ENCODE assay signal across 8 mouse cellular contexts in the genomic region with DNA sequence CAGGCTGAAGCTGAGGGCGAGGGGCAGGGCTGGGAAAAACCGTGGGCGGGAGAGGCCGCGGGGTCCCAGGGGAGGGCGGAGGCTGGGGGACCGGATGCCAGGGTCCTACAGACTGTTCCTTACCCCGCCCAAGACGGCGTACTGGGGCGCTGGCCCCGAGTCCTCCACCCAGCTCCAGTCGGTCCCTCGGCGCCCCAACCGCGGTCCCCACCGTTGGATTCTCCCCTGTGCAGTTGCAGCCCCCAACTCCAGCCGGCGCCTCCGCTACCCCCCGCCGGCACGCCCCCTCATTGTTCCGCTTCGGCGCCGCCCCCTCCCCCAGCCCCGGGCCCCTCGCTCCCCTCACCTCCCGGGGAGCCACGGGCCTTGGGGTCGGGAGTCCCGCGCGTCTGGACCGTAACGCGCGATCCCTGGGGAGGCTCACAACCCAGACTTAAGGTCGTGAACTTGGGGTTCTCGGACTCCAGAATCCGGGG. TPM values are rescaled to one million over a fixed set of nuclear protein-coding genes. Genes with fewer than 3 reads are reported as not detected.
DNase-seq lines count a peak whose midpoint lies in the region; ATAC-seq and TF ChIP-seq lines count a peak whose summit lies in the region.

No protein-coding gene starts in this region.

- under 1% methylated on average over 43 of the region's 43 CpGs for WGBS in heart, embryonic 10.5 days
- WGBS in kidney, embryonic 14.5 days: under 1% methylated on average over 40 of the region's 43 CpGs
- WGBS in small intestine, adult 2 months: 2% methylated on average over 41 of the region's 43 CpGs

- peak overlapping the region; percentile 91 for H3K9ac ChIP-seq in ES-E14 (ENCODE audit: insufficient read depth, low read depth, low read length, poor library complexity, severe bottlenecking)
- H3K9ac ChIP-seq in kidney, embryonic 14.5 days (ENCODE audit: low read depth, low read length): peak overlapping the region; percentile 89

- no peak for DNase-seq in ES-E14 (ENCODE audit: low read depth, low spot score)
- peak; percentile 72 for DNase-seq in embryo, embryonic 10.5 days (ENCODE audit: low spot score)
- no peak for DNase-seq in heart, embryonic 10.5 days (ENCODE audit: low spot score)
- peak; percentile 88 for DNase-seq in lung, postnatal 10 days
- DNase-seq in frontal cortex, postnatal 10 days (ENCODE audit: low spot score in 2 of 2): no peak
- DNase-seq in frontal cortex, postnatal 14 days (ENCODE audit: low spot score in 2 of 2): no peak

- ATAC-seq in kidney, embryonic 14.5 days (ENCODE audit: low FRiP score, low TSS enrichment): peak; percentile 7; the same call in 1 of the 2 replicates

- no peak; the same call in 1 of the 2 replicates for TF ChIP-seq POLR2A in small intestine, adult 2 months (IDR thresholded peaks at IDR 0.05; ENCODE audit: low read depth, low read length)

- H3K36me3 ChIP-seq in ES-E14 (ENCODE audit: control insufficient read depth, insufficient read depth, low read length, poor library complexity, severe bottlenecking): peaks cover 15% of the 10 kb centered on the region; the same call in 1 of the 2 replicates
- peaks cover 38% of the 10 kb centered on the region for H3K36me3 ChIP-seq in heart, embryonic 10.5 days
- peaks cover 39% of the 10 kb centered on the region for H3K36me3 ChIP-seq in kidney, embryonic 14.5 days (ENCODE audit: control insufficient read depth, insufficient read depth, low read length)
- peaks cover 9% of the 10 kb centered on the region; the same call in 1 of the 2 replicates for H3K36me3 ChIP-seq in small intestine, adult 2 months (ENCODE audit: control insufficient read depth, insufficient read depth, low read length)

- no peak for TF ChIP-seq CTCF in small intestine, adult 2 months (IDR thresholded peaks at IDR 0.05; ENCODE audit: extremely low read depth, insufficient read length, insufficient replicate concordance, low read depth, low read length)

- in situ Hi-C loops in ES-E14 (cut with MboI; ENCODE audit: low sequenced_read_pairs in 2 of 2, unreplicated experiment in 2 of 2): no loop called here

- no peaks in the 10 kb centered on the region for H3K9me3 ChIP-seq in ES-E14 (ENCODE audit: control insufficient read depth, insufficient read depth, low read depth, low read length)
- no peaks in the 10 kb centered on the region for H3K9me3 ChIP-seq in heart, embryonic 10.5 days
- no peaks in the 10 kb centered on the region for H3K9me3 ChIP-seq in kidney, embryonic 14.5 days (ENCODE audit: control insufficient read depth, low read length)

- H3K4me3 ChIP-seq in ES-E14 (ENCODE audit: insufficient read depth in 1 of 2, low read depth in 1 of 2, low read length in 2 of 2, poor library complexity in 1 of 2, severe bottlenecking in 1 of 2): peak overlapping the region; percentile 83 to 87
- peak overlapping the region; percentile 87 for H3K4me3 ChIP-seq in heart, embryonic 10.5 days
- peak overlapping the region; percentile 89 for H3K4me3 ChIP-seq in kidney, embryonic 14.5 days (ENCODE audit: low read length)
- H3K4me3 ChIP-seq in small intestine, adult 2 months (ENCODE audit: low read depth, low read length): peak overlapping the region; percentile 80

- H3K4me2 ChIP-seq in kidney, embryonic 14.5 days (replicated peaks; ENCODE audit: low read depth, low read length): peak overlapping the region; percentile 73

- H3K27ac ChIP-seq in ES-E14 (ENCODE audit: insufficient read depth, low read depth, low read length, poor library complexity, severe bottlenecking): 0 out of 2 replicates have a peak overlapping the region, but pooled peaks have one; percentile 21
- peak overlapping the region; percentile 96 for H3K27ac ChIP-seq in heart, embryonic 10.5 days
- H3K27ac ChIP-seq in kidney, embryonic 14.5 days (ENCODE audit: low read depth, low read length): peak overlapping the region; percentile 93
- peak overlapping the region; percentile 81 for H3K27ac ChIP-seq in small intestine, adult 2 months (ENCODE audit: insufficient read depth, low read depth, low read length)

- no peaks in the 10 kb centered on the region for H3K27me3 ChIP-seq in heart, embryonic 10.5 days (ENCODE audit: insufficient read depth, poor library complexity, severe bottlenecking)
- no peaks in the 10 kb centered on the region for H3K27me3 ChIP-seq in kidney, embryonic 14.5 days (ENCODE audit: control insufficient read depth, insufficient read depth, low read length)
- no peaks in the 10 kb centered on the region for H3K27me3 ChIP-seq in small intestine, adult 2 months (ENCODE audit: control insufficient read depth, insufficient read depth, low read length)

- H3K4me1 ChIP-seq in ES-E14 (ENCODE audit: control insufficient read depth in 2 of 2, insufficient read depth in 2 of 2, low read length in 2 of 2, poor library complexity in 1 of 2): peaks cover 0 to 9% of the 10 kb centered on the region in 2 experiments; a peak in 2 of 4 replicates
- H3K4me1 ChIP-seq in heart, embryonic 10.5 days: peaks cover 56% of the 10 kb centered on the region
- H3K4me1 ChIP-seq in kidney, embryonic 14.5 days (ENCODE audit: control insufficient read depth, insufficient read depth, low read length): peaks cover 16% of the 10 kb centered on the region
- peaks cover 3% of the 10 kb centered on the region for H3K4me1 ChIP-seq in small intestine, adult 2 months (ENCODE audit: control insufficient read depth, insufficient read depth, insufficient read length, low read length)

TF ChIP-seq in ES-E14, 5 proteins besides CTCF, POLR2A, EP300 and RAD21:
- TF ChIP-seq ZNF384 (IDR thresholded peaks at IDR 0.05; ENCODE audit: low read depth, low read length) (no peak), CHD2 (IDR thresholded peaks at IDR 0.05; ENCODE audit: low read depth, low read length) (no peak), MAFK (IDR thresholded peaks at IDR 0.05; ENCODE audit: insufficient read depth, low read depth, low read length) (no peak), ZC3H11A (IDR thresholded peaks at IDR 0.05; ENCODE audit: borderline replicate concordance, low read depth, low read length) (no peak), HCFC1 (IDR thresholded peaks at IDR 0.05; ENCODE audit: borderline replicate concordance, insufficient read depth, low read length) (no peak)

RNA-seq across cellular contexts. Expression of gene Plekhg2, which starts 0.8 kb away (rescaled TPM):
- 15.0 TPM in 2 replicates for total RNA-seq in ES-E14 (2012; rRNA removed)
- polyA plus RNA-seq in heart, embryonic 10.5 days (2016; fragmentation: Nextera tagmentation; extraction: Ambion mirVana): 68.3 and 75.1 TPM in 2 replicates
- 52.4 and 70.8 TPM in 2 replicates for polyA plus RNA-seq in kidney, embryonic 14.5 days (2014; fragmentation: Nextera tagmentation; extraction: Ambion mirVana)
- 22.9 and 58.2 TPM in 2 replicates for polyA plus RNA-seq in small intestine, adult 2 months (2012; rRNA removed)

RNA-seq across cellular contexts. Expression of gene Zfp36, which starts 8.5 kb away (rescaled TPM):
- 3.9 and 5.0 TPM in 2 replicates for total RNA-seq in ES-E14 (2012; rRNA removed)
- 13.7 and 15.1 TPM in 2 replicates for polyA plus RNA-seq in heart, embryonic 10.5 days (2016; fragmentation: Nextera tagmentation; extraction: Ambion mirVana)
- polyA plus RNA-seq in kidney, embryonic 14.5 days (2014; fragmentation: Nextera tagmentation; extraction: Ambion mirVana): 8.3 and 10.7 TPM in 2 replicates
- polyA plus RNA-seq in small intestine, adult 2 months (2012; rRNA removed): 85.4 and 196 TPM in 2 replicates

RNA-seq across cellular contexts. Expression of gene Med29, which starts 21.0 kb away (rescaled TPM):
- 34.8 and 50.8 TPM in 2 replicates for total RNA-seq in ES-E14 (2012; rRNA removed)
- polyA plus RNA-seq in heart, embryonic 10.5 days (2016; fragmentation: Nextera tagmentation; extraction: Ambion mirVana): 58.8 and 62.0 TPM in 2 replicates
- polyA plus RNA-seq in kidney, embryonic 14.5 days (2014; fragmentation: Nextera tagmentation; extraction: Ambion mirVana): 54.5 and 68.8 TPM in 2 replicates
- 36.5 and 58.0 TPM in 2 replicates for polyA plus RNA-seq in small intestine, adult 2 months (2012; rRNA removed)

RNA-seq across cellular contexts. Expression of gene Rps16, which starts 21.1 kb away (rescaled TPM):
- total RNA-seq in ES-E14 (2012; rRNA removed): 1,678 and 1,740 TPM in 2 replicates
- polyA plus RNA-seq in heart, embryonic 10.5 days (2016; fragmentation: Nextera tagmentation; extraction: Ambion mirVana): 726 and 844 TPM in 2 replicates
- polyA plus RNA-seq in kidney, embryonic 14.5 days (2014; fragmentation: Nextera tagmentation; extraction: Ambion mirVana): 1,287 and 1,567 TPM in 2 replicates
- 877 and 996 TPM in 2 replicates for polyA plus RNA-seq in small intestine, adult 2 months (2012; rRNA removed)

RNA-seq across cellular contexts. Expression of gene Paf1, which starts 21.2 kb away (rescaled TPM):
- total RNA-seq in ES-E14 (2012; rRNA removed): 74.5 and 83.9 TPM in 2 replicates
- 79.8 and 81.3 TPM in 2 replicates for polyA plus RNA-seq in heart, embryonic 10.5 days (2016; fragmentation: Nextera tagmentation; extraction: Ambion mirVana)
- polyA plus RNA-seq in kidney, embryonic 14.5 days (2014; fragmentation: Nextera tagmentation; extraction: Ambion mirVana): 68.4 and 82.1 TPM in 2 replicates
- polyA plus RNA-seq in small intestine, adult 2 months (2012; rRNA removed): 27.6 and 67.1 TPM in 2 replicates

Comparison
In these comparisons a context has a peak if more than half of its experiments do, and no peak if none do; other contexts are left out.
1. DNase-seq: peak in embryo, embryonic 10.5 days (single experiment) and lung, postnatal 10 days (single experiment); none in ES-E14 (single experiment), heart, embryonic 10.5 days (single experiment), frontal cortex, postnatal 10 days (0 of 2) and frontal cortex, postnatal 14 days (0 of 2).
2. H3K27ac ChIP-seq: peak in every context shown above with its lines; median percentile 96 in heart, embryonic 10.5 days; 93 in kidney, embryonic 14.5 days; 81 in small intestine, adult 2 months; 21 in ES-E14.
3. Peak in every context shown above with its lines, with median percentiles within 50 percentile points of each other: H3K4me3 ChIP-seq.